Mouse (Mus musculus) telencephalon, adult 2 months (tissue): ENCODE measurements around the gene Dvl2.

Experiments
- DNase-seq: peaks from one replicate; pipeline ENCODE4 v3.0.0-alpha.2; 2011; ENCODE audit warnings: low read depth, low spot score

The Dvl2 gene

GRCm38 (mm10) chr11:70028401-70029129, 28.2 kb downstream of the Dvl2 start:
- DNase-seq: no peak

GRCm38 (mm10) chr11:70029130-70029801, 28.9 kb downstream of the Dvl2 start:
- DNase-seq: peak; percentile 93

DNA sequence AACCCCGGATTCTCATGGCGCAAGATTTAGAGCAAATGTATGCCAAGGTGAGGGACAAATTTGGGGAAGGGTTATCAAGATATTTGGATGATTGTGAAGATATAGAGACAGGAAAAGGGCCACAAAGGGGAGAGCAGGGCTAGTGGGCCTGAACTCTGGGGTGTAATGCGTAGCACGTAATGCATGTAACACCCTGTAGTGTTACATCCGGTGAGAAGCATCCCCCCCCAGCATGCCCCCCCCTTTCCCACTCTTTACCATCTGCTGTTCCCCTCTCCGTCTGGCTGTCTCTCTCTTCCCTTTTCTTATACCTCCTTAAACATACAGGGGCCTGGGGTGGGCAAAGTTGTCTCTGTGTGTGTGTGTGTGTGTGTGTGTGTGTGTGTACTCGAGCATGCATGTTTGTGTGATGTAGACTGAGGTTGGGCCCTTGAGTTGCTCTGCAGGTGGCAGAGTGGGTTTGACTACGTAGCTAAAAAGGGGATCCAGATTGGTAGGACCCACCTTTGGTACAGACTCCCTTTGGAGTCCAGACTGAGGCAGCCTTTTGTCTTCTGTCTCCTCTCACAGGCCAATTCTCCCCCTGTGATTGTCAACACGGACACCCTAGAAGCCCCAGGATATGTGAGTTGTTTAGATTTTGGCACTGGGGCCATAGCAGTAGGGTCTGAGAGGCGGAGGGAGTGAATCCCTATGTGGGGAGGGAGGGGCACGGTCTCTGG, 29.6 kb downstream of the Dvl2 start:
- DNase-seq: no peak

DNA sequence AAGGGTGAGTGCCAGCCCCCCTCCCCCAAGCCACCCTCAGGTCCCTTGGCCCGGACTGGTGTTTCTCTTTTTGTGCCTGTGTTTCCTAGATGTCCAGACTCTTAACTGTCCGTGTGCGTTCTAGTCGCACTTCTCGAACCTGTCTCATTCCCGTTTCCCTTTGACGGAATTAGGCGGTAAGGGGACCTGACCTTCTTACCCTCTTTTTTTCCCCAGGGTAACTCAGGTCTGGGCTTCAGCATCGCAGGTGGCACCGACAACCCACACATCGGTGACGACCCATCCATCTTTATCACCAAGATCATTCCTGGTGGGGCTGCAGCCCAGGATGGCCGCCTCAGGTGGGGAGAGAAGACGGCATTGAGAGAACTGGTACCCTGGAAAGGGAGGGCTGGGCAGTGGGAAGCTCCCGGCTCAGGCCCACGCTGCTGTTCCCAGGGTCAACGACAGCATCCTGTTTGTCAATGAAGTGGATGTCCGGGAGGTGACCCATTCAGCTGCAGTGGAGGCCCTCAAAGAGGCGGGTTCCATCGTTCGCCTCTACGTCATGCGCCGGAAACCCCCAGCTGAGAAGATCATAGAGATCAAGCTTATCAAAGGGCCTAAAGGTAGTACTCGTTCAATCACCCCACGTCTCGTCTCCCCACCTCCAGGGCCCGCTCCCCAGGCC, 30.4 kb downstream of the Dvl2 start:
- no peak for DNase-seq

DNA sequence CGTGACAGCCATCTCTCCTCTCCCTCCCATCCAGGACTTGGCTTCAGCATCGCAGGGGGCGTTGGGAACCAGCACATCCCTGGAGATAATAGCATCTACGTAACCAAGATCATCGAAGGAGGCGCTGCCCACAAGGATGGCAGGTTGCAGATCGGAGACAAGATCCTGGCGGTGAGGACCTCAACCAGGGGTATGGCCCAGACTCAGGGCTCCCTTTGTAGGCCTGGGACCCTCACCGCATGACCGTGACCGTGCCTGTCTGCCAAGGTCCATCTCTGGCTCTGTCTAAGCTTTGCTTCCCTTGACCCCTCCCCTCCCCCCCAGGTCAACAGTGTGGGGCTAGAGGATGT, 30.9 kb downstream of the Dvl2 start:
- DNase-seq: no peak

DNA sequence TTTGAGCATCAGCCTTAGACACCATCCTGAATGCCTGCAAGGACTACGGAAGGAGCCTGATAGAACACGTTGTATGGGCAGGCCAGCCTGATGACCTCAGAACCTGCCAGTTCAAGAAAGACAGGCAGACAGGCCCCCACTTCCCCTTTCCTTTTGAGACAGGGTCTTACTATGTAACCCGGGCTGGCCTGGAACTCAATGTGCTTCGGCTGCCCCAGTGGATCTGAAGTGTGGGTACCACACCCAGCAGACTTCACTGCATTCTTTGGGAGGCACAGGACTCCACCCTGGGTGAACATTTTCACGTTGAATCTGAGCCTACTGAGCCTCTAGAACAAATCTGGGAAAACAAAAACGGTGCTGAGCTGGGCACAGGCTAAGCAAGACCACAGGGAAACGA, 37.8 kb downstream of the Dvl2 start:
- no peak for DNase-seq

DNA sequence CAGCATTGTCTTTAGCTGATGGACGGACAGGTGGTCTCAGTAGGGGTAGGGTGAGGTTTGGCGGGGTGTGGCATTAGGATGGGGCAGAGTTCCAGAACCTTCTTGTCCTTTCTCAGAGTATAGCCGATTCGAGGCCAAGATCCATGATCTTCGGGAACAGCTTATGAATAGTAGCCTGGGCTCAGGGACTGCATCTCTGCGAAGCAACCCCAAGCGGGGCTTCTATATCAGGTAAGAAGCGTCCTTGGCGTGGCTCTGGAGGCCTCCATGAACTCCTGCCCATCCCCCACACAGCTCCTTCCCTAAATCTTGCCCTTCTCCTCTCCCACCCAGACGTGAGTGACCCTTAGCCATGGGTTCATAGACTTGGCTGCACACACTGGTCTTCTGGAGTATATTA, 39.2 kb downstream of the Dvl2 start:
- no peak for DNase-seq

GRCm38 (mm10) chr11:70040184-70040583, 39.8 kb downstream of the Dvl2 start:
- no peak for DNase-seq

GRCm38 (mm10) chr11:70042309-70043085, 42.1 kb downstream of the Dvl2 start:
- DNase-seq: no peak

DNA sequence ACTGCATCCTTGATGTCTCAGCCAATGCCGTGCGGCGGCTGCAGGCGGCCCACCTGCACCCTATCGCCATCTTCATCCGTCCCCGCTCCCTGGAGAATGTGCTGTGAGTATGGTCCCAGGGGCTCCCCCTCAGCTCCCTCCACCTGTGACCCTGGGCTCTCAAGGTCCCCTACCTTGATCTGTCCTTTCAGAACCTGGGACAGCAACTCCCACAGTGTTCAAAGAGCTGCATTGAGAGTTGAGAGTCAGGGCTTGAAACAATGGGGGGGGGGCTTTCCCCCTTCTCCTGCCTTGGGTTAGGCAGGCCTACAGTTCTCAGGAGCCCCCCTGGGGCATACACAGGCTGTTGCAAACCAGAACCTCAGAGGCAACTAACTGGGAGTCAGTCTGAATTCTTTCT, 43.3 kb downstream of the Dvl2 start:
- DNase-seq: no peak

DNA sequence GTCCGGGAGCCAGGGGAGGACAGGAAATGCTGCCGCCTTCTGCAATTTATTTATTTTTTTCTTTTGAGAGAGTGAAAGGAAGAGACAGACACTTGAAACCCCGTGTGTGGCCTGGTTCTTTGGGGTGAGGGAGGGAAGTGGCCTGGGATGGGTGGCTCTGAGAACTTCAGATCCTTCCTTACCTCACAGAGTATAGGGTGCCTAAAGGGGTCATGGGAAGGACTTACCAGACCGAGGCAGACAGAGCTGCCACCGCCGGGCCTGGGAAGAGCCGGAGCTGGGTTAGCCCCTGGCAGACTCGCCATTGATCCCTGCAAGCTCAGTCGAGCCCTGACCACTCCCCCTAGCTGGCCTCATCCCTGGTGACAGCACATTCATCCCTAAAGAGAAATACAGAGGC, 45.0 kb downstream of the Dvl2 start:
- DNase-seq: no peak

- no peak for DNase-seq
These were observed 49.0 kb downstream of the Dvl2 start for GRCm38 (mm10) chr11:70049366-70049765.

- DNase-seq: no peak
These were observed 49.4 kb downstream of the Dvl2 start for GRCm38 (mm10) chr11:70049816-70050215.

GRCm38 (mm10) chr11:70053156-70053555, 52.8 kb downstream of the Dvl2 start:
- no peak for DNase-seq

GRCm38 (mm10) chr11:70053898-70054570, 53.6 kb downstream of the Dvl2 start, which contains the start of gene Asgr1:
TSS of gene Asgr1 (plus strand) at chr11:70054085.
- no peak for DNase-seq

DNA sequence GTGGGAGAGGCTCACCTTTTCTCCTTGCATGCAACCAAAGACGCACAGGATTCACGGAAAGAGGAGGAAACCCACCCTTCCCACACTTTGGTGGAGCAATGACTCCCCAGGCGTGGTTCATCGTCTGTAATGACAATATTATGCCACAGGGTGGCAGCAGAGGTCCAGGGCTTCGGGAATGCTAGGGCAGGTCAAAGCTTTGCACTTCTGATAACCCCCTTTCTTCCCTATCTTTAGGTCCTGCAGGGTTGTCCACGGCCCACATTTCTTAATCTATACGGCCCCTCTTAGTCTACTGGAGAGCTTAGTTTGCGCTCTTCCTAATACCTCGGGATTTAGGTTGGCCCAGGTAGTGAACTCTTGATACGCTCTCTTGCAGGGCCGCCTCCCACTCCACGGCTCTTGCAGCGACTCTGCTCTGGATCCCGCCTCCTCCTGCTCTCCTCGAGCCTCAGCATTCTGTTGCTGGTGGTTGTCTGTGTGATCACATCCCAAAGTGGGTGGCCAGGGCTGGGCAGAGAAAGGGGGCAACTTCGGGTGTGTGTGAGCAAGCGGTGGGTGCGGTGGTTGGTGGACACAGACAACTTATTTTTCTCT, 55.3 kb downstream of the Dvl2 start:
- no peak for DNase-seq

DNA sequence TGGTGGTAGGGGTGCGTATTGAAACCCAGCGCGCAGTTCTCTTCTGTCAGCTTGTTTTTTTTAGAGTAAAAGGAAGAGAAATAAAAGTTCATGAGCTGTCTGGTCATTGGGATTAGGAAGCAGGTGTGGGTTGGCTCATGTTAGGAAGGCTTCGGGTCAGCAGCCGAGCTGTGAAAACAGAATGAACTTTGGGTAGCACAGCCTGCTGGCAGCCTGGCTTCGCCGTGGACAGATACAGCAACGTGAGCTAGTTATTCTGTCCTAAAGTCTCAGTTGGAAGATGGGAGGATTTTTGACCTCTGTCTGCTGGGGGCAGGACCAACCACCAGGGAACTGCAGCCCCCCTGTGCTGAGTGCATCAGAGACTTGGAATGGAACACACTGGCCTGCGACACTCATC, 57.4 kb downstream of the Dvl2 start:
- no peak for DNase-seq

GRCm38 (mm10) chr11:70059930-70060329, 59.5 kb downstream of the Dvl2 start:
- no peak for DNase-seq
